Mouse (Mus musculus) CD4-positive, CD25-positive, alpha-beta regulatory T cell, adult 2 months (primary cell): ENCODE measurements around the gene Tapbpl.

Source experiments
- DNase-seq: peaks from one replicate; pipeline ENCODE4 v3.0.0-alpha.2; 2012; ENCODE audit warnings: low read depth, low spot score

Tapbpl gene

GRCm38 (mm10) chr6:125231117-125232044 is at the start of gene Tapbpl:
Gene Tapbpl (minus strand): TSS chr6:125231860.
- peak; percentile 76 for DNase-seq

- no peak for DNase-seq
These were observed 48.1 kb upstream of the Tapbpl start for GRCm38 (mm10) chr6:125279729-125280128.

GRCm38 (mm10) chr6:125274841-125275563 is 43.3 kb upstream of the Tapbpl start:
- peak; percentile 66 for DNase-seq

- no peak for DNase-seq
These were observed 40.6 kb upstream of the Tapbpl start for GRCm38 (mm10) chr6:125272228-125272785.

- peak; percentile 91 for DNase-seq
These were observed 40.0 kb upstream of the Tapbpl start for GRCm38 (mm10) chr6:125271455-125272227.

DNA sequence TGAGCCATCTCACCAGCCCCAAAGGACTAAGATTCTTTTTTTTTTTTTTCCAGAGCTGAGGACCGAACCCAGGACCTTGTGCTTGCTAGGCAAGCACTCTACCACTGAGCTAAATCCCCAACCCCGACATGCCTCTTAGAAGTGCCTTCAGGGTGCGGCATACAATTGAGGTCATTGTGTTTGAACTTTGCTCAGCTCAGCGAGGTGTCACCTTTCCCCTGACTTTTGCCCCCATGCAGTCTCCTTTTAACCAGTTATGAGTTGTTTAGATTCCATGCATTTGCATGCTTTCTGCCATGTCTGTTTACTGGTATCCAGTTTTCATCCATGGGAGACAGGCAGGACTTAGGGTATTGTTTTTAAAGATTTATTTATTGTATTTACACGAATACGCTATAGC is 37.1 kb upstream of the Tapbpl start:
- DNase-seq: no peak

GRCm38 (mm10) chr6:125267469-125267868 is 35.8 kb upstream of the Tapbpl start:
- DNase-seq: peak; percentile 43

- peak; percentile 69 for DNase-seq
These were observed 34.9 kb upstream of the Tapbpl start for GRCm38 (mm10) chr6:125266600-125266999.

GRCm38 (mm10) chr6:125266091-125266490 is 34.4 kb upstream of the Tapbpl start:
- DNase-seq: peak; percentile 73

DNA sequence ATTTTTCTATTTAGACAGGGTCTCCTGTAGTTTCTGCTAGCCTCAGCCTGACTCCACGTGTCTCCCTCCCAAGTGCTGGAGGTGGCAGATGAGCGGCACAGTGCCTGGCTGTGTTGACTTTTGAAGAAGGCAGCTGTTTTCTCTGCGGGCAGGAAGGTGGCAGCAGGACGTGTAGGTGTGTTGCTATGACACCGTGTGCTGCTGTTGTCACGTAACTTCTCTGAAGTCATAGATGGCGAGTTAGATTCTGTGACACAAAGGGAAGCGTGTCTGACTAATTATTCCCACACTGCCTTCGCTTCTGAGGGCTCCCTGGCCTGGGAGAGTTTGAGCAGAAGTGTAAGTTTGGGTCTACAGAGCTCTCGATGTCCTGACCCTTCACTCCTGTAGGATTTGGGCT is 33.6 kb upstream of the Tapbpl start:
- DNase-seq: peak; percentile 97

GRCm38 (mm10) chr6:125264219-125264618 is 32.6 kb upstream of the Tapbpl start:
- DNase-seq: peak; percentile 52

- peak; percentile 57 for DNase-seq
These were observed 28.4 kb upstream of the Tapbpl start for GRCm38 (mm10) chr6:125260006-125260555.

DNA sequence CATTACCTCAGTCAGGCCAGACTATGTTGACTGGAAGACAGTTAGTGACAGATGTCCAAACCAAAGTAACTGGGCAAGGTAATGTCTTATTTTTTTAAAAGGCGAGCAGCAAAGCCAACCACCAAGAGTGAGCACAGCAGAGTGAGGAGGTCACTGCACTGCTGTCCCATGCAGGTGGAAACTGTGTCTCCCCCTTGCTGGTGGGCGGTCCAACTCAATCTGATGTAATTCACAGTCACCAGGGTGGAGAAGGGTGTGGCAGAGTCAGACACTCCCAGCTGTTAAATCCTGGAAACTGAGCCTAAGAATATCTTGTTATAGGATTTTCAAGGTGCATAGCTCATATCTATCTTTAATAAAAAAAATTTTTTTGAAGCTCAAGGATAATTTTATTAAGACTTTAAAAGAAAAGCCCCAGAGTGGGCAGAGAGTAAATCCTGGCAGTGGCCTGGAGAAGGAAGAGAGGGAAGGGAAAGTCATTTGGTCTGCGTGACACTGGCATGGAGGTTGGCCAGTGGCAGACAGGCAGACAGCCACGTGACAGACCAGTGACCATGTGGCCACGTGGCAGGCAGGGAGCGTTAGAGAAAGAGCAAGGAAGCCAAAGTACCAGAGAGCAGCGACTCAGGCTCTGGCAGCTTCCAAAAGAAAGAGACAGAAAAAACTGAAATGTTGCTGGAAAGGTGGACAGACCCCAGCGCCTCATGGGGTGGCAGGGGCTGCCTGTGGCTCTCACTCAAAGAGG is 24.7 kb upstream of the Tapbpl start:
- DNase-seq: no peak

DNA sequence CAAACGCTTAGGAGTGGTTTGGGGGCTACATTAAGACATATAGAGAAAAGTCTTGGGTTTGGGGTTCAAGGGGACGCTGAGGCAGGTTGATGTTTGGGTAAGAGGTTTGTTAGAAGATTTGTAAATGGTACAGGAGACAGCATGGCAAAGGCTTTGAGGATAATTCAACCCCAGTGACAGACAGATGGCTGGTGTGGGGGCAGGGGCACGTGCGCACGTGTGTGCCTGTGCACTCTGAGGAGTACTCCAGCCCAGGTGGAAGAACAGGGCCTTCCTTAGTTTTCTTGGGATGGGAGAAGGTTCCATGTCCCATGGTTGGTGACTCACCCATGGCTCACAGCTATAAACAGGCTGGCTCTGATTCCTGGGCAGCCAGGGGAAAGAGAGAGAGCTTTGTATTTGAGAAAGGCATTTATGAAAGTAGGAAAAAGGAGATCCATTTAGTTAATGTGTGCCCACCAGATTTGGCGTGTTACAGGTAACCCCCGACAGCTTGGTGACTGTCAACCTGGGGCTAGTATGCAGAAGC is 23.9 kb upstream of the Tapbpl start:
- DNase-seq: no peak

DNA sequence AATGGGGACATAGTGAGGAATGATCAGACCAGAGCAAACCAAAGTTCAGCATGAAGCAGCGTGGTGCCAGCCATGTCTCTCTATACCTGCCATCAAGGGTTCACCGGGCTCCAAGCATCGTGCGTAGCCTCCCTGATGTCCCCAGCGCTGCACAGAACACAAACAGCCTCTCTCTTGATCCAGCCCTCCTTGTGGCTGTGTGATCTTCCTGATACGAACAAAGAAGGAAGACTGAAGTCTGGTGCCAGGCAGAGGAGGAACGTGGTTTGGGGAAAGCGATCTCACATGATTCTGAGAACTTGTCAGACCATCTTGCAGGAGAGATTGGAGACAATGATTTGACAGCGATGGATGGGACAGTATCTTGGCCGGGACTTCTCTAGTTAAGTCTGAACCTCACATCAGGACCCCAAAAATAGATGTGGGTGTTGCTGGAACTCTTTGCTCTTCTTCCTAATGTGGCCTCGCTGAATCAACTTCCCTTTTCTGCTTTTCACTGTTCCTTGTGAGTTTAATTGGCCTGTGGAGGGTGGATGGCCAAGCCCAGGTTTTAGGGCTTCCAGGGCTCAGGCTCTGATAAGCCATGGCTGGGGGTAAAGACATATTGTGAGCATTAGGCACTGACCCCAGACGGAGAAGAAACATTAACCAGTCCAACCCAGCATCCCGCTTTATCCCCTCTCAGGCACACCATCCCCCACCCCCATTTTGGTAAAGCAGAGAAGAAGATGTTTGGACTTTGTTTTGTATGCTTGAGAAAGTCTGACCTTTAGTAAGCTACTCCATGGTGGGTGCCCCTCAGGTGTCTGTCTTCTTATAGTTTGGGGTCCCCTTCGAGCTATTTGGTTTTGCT is 22.4 kb upstream of the Tapbpl start:
- DNase-seq: no peak

DNA sequence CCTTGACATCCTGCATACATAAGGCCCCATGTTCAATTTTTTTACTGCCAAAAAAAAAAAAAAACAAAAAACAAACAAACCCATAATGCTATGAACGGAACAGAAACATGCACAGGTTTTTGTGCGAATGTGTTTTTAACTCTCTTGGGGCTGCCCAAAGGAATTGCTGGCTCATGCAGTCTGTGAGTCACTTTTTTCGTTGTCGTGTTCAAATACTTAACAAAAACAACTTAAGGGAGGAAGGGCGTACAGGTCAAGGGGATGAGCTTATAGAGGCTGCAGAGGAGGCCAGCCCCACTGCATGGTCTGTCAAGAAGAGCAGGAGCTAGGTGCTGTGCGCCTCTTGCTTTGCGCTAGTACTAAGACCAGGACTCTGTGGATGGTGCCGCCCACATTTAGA is 21.1 kb upstream of the Tapbpl start:
- DNase-seq: no peak

DNA sequence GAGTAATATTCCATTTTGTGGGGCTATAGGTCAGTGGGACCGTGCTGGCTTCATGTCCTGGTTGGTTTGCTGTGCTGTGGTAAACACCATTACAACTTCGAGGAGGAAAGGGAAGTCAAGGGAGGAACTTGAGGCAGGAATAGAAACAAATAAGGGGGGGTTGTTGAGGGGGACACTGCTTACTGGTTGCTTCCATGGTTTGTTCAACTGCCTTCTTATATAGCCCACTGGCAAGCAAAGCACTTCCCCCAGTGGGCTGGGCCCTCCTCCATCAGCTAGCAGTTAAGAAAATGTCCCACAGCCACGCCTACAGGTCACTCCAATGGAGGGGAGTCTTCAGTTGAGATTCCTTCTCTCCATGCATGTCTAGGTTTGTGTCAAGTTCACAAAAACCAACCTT is 20.6 kb upstream of the Tapbpl start:
- no peak for DNase-seq

GRCm38 (mm10) chr6:125244551-125244950 is 12.9 kb upstream of the Tapbpl start:
- peak; percentile 57 for DNase-seq

DNA sequence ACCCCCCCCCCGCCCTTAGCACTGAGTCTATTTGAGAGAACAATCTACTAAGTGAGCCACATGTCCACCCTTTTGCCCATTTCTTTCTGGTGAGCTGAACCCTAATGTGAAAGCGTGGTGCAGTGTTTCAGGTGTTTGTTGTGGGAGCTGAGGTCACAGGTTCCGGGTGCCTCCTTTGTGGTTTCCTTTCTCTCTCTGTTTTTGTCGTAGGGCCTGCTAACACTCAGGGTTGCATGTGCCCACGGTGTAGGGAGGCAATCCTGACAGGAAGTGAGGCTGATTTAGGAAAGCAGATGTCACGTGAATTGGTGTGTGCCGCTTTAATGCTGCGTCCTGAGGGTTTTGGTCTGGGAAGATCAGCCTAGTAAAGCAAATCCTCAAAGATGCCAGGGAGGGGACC is 9.9 kb upstream of the Tapbpl start:
- peak; percentile 85 for DNase-seq
